Mouse (Mus musculus): ENCODE results near the gene Ppp1r8. TPM values are rescaled to one million over a fixed set of nuclear protein-coding genes. Genes with fewer than 3 reads are reported as not detected.

The Ppp1r8 gene
- polyA plus RNA-seq, 1 experiment, result 1.9 TPM

- Histone ChIP-seq H3K4me3 (replicated peaks) (no peak overlapping the region), H3K9me3 (ENCODE audit: control insufficient read depth, low read length) (no peaks in the 10 kb centered on the region), H3K4me1 (ENCODE audit: control insufficient read depth) (no peaks in the 10 kb centered on the region; the same call in 1 of the 2 replicates), H3K27me3 (ENCODE audit: control insufficient read depth) (no peaks in the 10 kb centered on the region), H3K36me3 (ENCODE audit: control insufficient read depth) (no peaks in the 10 kb centered on the region)
- TF ChIP-seq TAL1 (IDR thresholded peaks at IDR 0.05; ENCODE audit: low read length) (no peak), GATA1 (IDR thresholded peaks at IDR 0.05; ENCODE audit: low read length) (no peak)
These were observed 33.3 kb downstream of the Ppp1r8 start for GRCm38 (mm10) chr4:132809621-132810020.

- no peak overlapping the region for H3K4me3 ChIP-seq (replicated peaks)
These were observed 35.0 kb downstream of the Ppp1r8 start for GRCm38 (mm10) chr4:132807771-132808641.

GRCm38 (mm10) chr4:132806620-132807191 lies 36.3 kb downstream of the Ppp1r8 start:
- no peaks in the 10 kb centered on the region for H3K9me3 ChIP-seq (ENCODE audit: control insufficient read depth, low read length)
- H3K4me3 ChIP-seq (replicated peaks), result no peak overlapping the region
- peaks cover 14% of the 10 kb centered on the region for H3K4me1 ChIP-seq (ENCODE audit: control insufficient read depth)
- H3K36me3 ChIP-seq (ENCODE audit: control insufficient read depth), result no peaks in the 10 kb centered on the region
- no peaks in the 10 kb centered on the region for H3K27me3 ChIP-seq (ENCODE audit: control insufficient read depth)
- TF ChIP-seq GATA1 (IDR thresholded peaks at IDR 0.05; ENCODE audit: low read length) (no peak), TAL1 (IDR thresholded peaks at IDR 0.05; ENCODE audit: low read length) (no peak)

More at GRCm38 (mm10) chr4:132807771-132808641, 35.0 kb downstream of the Ppp1r8 start:
- Histone ChIP-seq H3K36me3 (ENCODE audit: control insufficient read depth) (no peaks in the 10 kb centered on the region), H3K27me3 (ENCODE audit: control insufficient read depth) (no peaks in the 10 kb centered on the region), H3K4me1 (ENCODE audit: control insufficient read depth) (peaks cover 3% of the 10 kb centered on the region), H3K9me3 (ENCODE audit: control insufficient read depth, low read length) (no peaks in the 10 kb centered on the region)
- TF ChIP-seq GATA1 (IDR thresholded peaks at IDR 0.05; ENCODE audit: low read length) (no peak), TAL1 (IDR thresholded peaks at IDR 0.05; ENCODE audit: low read length) (no peak)

GRCm38 (mm10) chr4:132805599-132806197 lies 37.3 kb downstream of the Ppp1r8 start:
- H3K4me1 ChIP-seq (ENCODE audit: control insufficient read depth), result peaks cover 22% of the 10 kb centered on the region
- H3K36me3 ChIP-seq (ENCODE audit: control insufficient read depth), result no peaks in the 10 kb centered on the region
- TF ChIP-seq GATA1 (IDR thresholded peaks at IDR 0.05; ENCODE audit: low read length), result no peak
- TF ChIP-seq TAL1 (IDR thresholded peaks at IDR 0.05; ENCODE audit: low read length), result no peak

GRCm38 (mm10) chr4:132805146-132805545 lies 37.8 kb downstream of the Ppp1r8 start:
- TF ChIP-seq GATA1 (IDR thresholded peaks at IDR 0.05; ENCODE audit: low read length) (no peak), TAL1 (IDR thresholded peaks at IDR 0.05; ENCODE audit: low read length) (no peak)
- Histone ChIP-seq H3K9me3 (ENCODE audit: control insufficient read depth, low read length) (no peaks in the 10 kb centered on the region), H3K4me3 (replicated peaks) (no peak overlapping the region), H3K27me3 (ENCODE audit: control insufficient read depth) (no peaks in the 10 kb centered on the region), H3K4me1 (ENCODE audit: control insufficient read depth) (peaks cover 24% of the 10 kb centered on the region), H3K36me3 (ENCODE audit: control insufficient read depth) (no peaks in the 10 kb centered on the region)

More at GRCm38 (mm10) chr4:132805599-132806197, 37.3 kb downstream of the Ppp1r8 start:
- Histone ChIP-seq H3K27me3 (ENCODE audit: control insufficient read depth) (no peaks in the 10 kb centered on the region), H3K9me3 (ENCODE audit: control insufficient read depth, low read length) (no peaks in the 10 kb centered on the region), H3K4me3 (replicated peaks) (no peak overlapping the region)

GRCm38 (mm10) chr4:132804331-132804730 lies 38.6 kb downstream of the Ppp1r8 start:
- no peaks in the 10 kb centered on the region for H3K27me3 ChIP-seq (ENCODE audit: control insufficient read depth)
- peaks cover 24% of the 10 kb centered on the region for H3K4me1 ChIP-seq (ENCODE audit: control insufficient read depth)
- H3K9me3 ChIP-seq (ENCODE audit: control insufficient read depth, low read length), result no peaks in the 10 kb centered on the region
- no peak for TF ChIP-seq GATA1 (IDR thresholded peaks at IDR 0.05; ENCODE audit: low read length)
- TF ChIP-seq TAL1 (IDR thresholded peaks at IDR 0.05; ENCODE audit: low read length), result no peak
- H3K36me3 ChIP-seq (ENCODE audit: control insufficient read depth), result no peaks in the 10 kb centered on the region
- no peak overlapping the region for H3K4me3 ChIP-seq (replicated peaks)

GRCm38 (mm10) chr4:132803876-132804275 lies 39.1 kb downstream of the Ppp1r8 start:
- Histone ChIP-seq H3K36me3 (ENCODE audit: control insufficient read depth) (no peaks in the 10 kb centered on the region), H3K4me3 (replicated peaks) (no peak overlapping the region), H3K4me1 (ENCODE audit: control insufficient read depth) (peaks cover 24% of the 10 kb centered on the region), H3K9me3 (ENCODE audit: control insufficient read depth, low read length) (no peaks in the 10 kb centered on the region), H3K27me3 (ENCODE audit: control insufficient read depth) (no peaks in the 10 kb centered on the region)
- TF ChIP-seq GATA1 (IDR thresholded peaks at IDR 0.05; ENCODE audit: low read length) (no peak), TAL1 (IDR thresholded peaks at IDR 0.05; ENCODE audit: low read length) (no peak)

GRCm38 (mm10) chr4:132803212-132803611 lies 39.8 kb downstream of the Ppp1r8 start:
- Histone ChIP-seq H3K4me1 (ENCODE audit: control insufficient read depth) (peaks cover 24% of the 10 kb centered on the region), H3K9me3 (ENCODE audit: control insufficient read depth, low read length) (no peaks in the 10 kb centered on the region), H3K27me3 (ENCODE audit: control insufficient read depth) (no peaks in the 10 kb centered on the region), H3K4me3 (replicated peaks) (no peak overlapping the region), H3K36me3 (ENCODE audit: control insufficient read depth) (no peaks in the 10 kb centered on the region)
- TF ChIP-seq GATA1 (IDR thresholded peaks at IDR 0.05; ENCODE audit: low read length), result no peak
- no peak for TF ChIP-seq TAL1 (IDR thresholded peaks at IDR 0.05; ENCODE audit: low read length)

GRCm38 (mm10) chr4:132802171-132802637 lies 40.8 kb downstream of the Ppp1r8 start:
- Histone ChIP-seq H3K4me3 (replicated peaks) (peak overlapping the region; percentile 58), H3K36me3 (ENCODE audit: control insufficient read depth) (no peaks in the 10 kb centered on the region), H3K4me1 (ENCODE audit: control insufficient read depth) (peaks cover 24% of the 10 kb centered on the region), H3K9me3 (ENCODE audit: control insufficient read depth, low read length) (no peaks in the 10 kb centered on the region), H3K27me3 (ENCODE audit: control insufficient read depth) (peaks cover 5% of the 10 kb centered on the region)
- TF ChIP-seq TAL1 (IDR thresholded peaks at IDR 0.05; ENCODE audit: low read length) (no peak), GATA1 (IDR thresholded peaks at IDR 0.05; ENCODE audit: low read length) (no peak)

Measured in erythroblast, embryonic 14.5 days (primary cell).